Mouse (Mus musculus) telencephalon, adult 2 months (tissue): ENCODE results near the gene Usf2.
A peak's percentile ranks its signal among the peaks of the same experiment; 100 is the strongest.

Experiments used
- DNase-seq: peaks from one replicate; pipeline ENCODE4 v3.0.0-alpha.2; 2011; ENCODE audit warnings: low read depth, low spot score

Usf2 gene

GRCm38 (mm10) chr7:30917219-30917618 is 39.4 kb downstream of the Usf2 start:
- DNase-seq, result no peak

- DNase-seq, result peak; percentile 27
These were observed 39.9 kb downstream of the Usf2 start for GRCm38 (mm10) chr7:30916713-30917112.

- peak; percentile 31 for DNase-seq
These were observed 41.9 kb downstream of the Usf2 start, which contains the start of gene Mag for GRCm38 (mm10) chr7:30914732-30915131. Gene Mag, minus strand, starts transcription at chr7:30914873.

GRCm38 (mm10) chr7:30909773-30910172 is 46.8 kb downstream of the Usf2 start:
- DNase-seq, result no peak

GRCm38 (mm10) chr7:30908992-30909431 is 47.6 kb downstream of the Usf2 start:
- no peak for DNase-seq

- DNase-seq, result no peak
These were observed 48.2 kb downstream of the Usf2 start for GRCm38 (mm10) chr7:30908277-30908991.

GRCm38 (mm10) chr7:30904042-30904441 is 52.6 kb downstream of the Usf2 start:
- no peak for DNase-seq
